Mouse (Mus musculus): ENCODE data around the gene Lcn4.

Lcn4 gene

DNA sequence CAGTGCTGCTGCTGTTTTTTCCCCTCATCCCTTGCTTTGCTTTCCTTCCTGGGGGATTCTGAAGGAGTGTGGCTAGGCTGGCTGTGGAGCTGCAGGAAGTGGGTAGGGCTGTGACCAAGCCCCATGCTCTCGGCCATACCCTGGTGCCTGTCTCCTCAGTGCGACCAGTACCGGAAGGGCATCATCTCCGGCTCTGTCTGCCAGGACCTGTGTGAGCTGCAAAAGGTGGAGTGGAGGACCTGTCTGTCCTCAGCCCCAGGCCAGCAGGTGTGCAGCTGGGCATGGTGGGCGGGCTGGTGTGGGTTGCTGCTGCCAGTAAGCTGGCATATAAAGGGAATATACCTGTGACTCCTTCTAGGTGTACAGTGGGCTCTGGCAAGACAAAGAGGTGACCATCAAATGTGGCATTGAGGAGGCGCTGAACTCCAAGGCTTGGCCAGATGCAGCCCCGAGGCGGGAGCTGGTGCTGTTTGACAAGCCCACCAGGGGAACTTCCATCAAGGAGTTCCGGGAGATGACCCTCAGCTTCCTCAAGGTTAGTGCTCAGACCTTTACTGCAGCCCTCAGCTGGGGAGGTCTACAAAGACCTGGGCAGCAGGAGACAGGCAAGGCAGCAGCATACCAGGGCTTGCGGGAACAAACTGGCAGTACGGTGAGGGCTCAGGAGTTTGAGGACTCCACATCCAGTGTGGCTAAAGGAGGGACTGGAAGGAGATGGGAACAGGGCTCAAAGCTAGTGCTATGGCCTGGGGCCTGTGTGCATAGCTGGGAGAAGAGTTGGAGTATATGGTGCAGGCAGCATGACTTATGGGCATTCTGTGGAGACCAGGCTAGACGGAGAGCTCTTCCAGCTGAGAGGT lies 36.2 kb downstream of the Lcn4 start:
- in situ Hi-C loops (cut with MboI, MseI), result no loop called here

DNA sequence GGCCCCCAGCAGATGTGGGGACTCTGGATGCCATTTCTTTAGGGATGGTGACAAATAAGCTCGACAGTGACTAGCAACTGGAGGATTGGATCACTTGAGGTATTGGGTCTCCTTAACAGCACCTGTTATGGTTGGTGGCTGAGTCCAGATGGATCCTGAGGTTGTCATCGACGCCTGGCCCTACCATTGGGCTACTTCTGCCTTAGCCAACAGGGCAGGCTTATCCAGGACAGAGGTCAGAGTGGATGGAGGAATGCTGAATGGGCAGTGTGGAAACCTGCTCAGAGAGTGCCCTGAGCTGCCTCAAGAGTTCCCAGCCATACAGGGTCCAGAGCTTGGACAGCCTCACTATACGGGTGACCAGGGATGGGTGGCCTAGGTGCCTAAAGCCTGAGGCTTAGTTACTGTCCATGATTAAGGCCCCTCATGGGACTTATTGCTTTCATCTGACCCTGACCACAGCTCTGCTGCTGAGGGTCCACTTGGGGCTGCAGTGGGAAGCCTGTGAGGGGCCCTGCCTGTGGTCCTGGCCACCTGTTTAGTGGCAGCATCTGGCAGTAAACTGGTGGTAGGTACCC lies 37.0 kb downstream of the Lcn4 start:
- in situ Hi-C loops (cut with MboI, MseI), result no loop called here

DNA sequence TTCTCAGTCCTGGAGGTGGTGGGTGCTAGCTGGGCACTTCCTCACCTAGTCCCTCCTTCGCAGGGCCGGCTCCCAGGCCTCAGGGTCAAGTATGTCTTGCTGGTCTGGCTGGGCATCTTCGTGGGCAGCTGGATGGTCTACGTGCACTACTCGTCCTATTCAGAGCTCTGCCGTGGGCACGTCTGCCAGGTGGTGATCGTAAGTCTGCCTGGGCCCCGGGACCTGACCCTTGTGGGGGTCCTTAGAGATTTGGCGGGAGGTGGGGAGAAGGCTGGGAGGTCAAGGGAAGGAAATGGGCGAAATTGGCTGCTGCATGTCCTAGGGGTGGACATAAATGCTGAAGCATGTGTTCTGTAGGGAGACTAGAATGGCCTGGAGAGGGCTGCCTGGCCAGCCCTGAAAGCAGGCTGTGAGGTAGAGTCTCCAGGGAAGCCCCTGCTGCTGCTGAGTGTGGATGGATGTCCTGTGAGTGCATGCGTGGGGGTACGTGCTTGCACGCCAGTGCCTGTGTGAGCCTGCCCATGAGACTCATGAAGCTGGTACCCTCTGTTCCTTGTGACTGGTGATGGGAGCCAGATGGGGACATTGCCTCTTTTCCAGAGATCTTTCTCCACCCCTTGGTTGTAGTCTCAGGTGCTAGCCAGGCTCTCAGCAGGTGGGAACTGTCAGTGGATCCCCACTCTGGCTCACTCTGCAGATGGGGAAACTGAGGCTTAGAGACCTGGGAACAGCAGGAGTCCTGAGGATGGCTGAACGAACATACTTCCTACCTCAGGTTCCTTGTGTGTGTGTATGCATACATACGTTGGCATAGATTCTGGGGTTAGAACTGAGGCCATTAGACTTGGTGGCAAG lies 38.3 kb downstream of the Lcn4 start:
- in situ Hi-C loops (cut with MboI, MseI), result no loop called here

DNA sequence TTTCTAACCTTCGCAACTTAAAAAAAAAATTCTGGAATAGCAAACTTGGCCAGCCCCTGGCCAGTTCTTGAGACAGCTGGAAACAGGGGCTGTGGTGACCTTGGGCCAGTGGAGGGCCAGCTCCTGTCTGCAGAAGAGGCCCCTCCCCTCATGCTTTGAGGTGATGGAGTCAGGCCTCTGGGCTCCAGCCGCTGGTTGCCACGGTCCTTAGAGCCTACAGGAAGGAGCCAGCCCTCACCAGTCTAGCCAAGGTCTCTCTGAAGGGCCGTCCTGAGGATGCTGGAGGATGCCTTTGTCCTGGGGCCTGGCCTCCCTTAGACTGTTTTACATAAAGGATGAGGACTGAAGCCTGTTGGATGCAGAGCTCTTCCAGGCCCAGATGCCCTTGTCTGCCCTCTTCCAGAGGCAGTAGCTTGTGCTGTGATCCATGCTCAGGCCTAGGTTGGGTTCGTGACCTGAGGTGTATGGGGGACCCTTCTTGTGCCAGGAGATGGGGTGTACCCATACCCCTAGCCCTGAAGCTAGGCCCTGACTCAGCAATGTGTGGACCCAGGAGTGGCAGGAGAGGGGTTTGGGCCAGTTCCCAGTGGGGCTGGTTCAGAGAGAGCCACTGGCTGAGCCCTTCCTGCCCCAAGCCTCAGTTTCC lies 42.2 kb downstream of the Lcn4 start:
- in situ Hi-C loops (cut with MboI, MseI), result no loop called here

DNA sequence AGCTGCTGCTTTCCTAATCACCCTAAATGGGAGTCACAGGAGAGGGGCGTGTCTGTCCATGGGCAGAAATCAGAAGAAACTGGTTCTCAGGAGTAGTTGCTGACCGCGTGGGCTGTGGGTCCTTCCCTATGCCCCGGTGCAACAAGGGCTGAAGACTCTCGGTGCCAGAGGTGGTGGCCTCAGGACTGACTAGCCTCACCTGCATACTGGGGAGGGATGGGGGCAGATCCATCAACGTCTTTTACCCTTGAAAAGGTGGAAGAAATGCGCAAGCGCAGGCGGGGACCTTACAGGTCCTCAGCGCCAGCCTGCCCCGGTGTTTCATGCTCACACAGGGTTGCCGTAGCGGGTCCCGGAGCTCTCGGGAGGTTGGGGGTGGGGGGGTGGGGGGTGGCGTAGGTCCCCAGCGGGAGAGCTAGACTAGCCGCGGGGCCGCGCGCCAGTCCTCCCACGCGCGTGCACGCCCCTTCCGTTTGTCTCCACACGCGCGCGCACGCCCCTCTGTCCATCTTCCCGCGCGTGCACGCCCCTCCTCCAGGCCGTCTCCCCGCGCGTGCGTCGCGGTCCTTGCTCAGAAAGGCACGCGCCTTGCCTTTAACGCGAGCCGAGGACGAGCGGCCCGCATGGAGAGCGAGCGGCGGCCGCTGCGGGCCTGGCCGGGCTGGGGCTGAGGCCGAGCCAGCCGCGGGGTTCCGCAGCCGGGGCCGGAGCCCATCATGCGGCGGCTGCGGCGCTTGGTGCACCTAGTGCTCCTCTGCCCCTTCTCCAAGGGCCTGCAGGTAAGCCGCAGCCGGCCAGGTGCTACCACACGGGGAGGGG lies 43.0 kb downstream of the Lcn4 start, which contains the start of gene Fam69b:
Gene Fam69b, plus strand, starts transcription at position 537 of the 819 bp plus-strand sequence.
- in situ Hi-C loops (cut with MboI, MseI), result no loop called here

DNA sequence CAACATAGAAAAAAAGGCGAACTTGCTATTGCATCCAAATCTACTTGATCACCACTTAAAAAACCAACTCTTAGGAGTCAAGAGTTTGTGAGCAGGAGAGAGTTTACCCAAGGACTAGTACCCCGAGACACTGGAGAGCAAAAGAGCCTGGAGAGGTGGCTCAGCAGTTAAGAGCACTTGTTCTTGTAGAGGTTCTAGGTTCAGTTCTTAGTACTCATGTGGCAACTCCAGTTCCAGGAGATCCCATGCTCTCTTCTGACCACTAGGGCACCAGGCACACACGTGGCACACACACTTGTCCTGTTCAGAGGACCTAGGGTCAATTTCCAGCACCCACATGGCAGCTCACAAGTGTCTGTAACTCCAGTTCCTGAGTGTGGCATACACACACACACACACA lies 45.0 kb downstream of the Lcn4 start:
- in situ Hi-C loops (cut with MboI, MseI), result no loop called here

DNA sequence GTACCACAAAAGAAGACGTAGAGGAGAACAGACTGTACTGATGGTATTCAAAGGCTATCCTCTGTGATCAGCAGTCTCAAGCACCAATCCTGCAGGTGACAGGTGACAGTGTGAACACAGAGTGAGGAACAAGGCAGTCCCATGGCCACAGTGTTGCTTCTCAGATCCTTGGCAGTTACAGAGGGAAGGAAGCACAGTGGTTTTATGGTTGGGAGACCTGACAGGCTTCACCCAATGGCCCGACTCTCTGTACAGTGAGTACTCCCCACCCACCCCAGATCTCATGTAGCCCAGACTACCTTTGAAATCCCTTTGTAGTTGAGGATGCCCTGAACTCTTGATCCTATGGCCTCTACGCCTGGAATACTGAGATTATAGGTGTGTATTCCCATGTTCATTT lies 45.7 kb downstream of the Lcn4 start:
- in situ Hi-C loops (cut with MboI, MseI), result no loop called here

DNA sequence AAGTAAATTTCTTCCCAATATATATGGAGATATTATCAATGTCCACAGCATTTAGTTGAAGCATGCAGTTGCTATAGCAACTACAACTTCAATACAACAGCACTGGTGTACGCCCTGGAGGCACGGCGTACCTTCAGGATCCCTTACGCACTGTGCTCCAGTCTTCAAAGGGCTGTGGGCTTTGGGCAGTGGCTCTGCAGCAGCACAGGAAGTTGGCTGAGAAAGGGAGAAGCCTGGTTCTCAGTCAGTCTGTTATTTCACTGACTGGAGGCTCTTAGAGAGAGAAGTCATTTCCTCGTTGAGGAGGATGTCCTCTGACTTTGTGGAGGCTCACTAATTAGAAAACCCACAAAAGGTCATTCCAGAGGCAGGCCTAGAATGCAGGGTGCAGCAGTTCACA lies 48.1 kb downstream of the Lcn4 start:
- in situ Hi-C loops (cut with MboI, MseI), result no loop called here

DNA sequence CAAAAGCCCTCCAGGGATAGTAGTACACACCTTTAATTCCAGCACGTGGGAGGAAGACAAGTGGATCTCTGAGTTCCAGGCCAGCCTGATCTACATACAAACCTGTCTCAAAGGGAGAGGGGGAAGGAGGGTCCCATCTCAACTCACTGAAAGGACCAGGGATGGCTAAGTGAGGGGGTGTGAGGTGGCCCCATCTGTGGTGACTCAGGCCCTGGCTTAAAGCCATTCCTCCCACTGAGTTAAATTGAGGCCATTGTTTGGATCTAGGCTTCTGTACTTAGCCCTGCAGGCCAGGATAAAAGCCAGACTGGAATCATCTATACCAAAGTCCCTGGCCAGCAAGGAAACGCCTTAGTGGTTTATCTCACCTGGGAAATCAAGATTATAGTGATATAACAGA lies 49.8 kb downstream of the Lcn4 start:
- in situ Hi-C loops (cut with MboI, MseI), result no loop called here

DNA sequence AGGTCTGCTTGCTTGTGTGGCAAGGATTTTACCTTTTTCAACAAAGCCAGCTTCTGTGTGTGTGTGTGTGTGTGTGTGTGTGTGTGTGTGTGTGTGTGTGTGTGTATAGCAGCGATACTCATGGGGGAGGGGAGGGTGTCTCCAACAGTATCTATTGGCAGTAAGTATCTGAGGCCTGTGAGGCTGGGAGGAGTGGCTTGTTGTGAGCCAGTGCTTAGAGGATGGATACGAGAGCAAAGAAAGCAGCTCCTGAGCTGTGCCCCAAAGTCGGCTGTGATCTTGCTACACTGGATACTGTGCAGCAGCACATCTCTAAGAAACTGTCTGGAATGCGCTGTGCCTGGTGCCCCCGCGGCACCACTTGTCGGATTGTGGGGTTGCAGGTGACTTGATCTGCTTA lies 53.2 kb downstream of the Lcn4 start:
- in situ Hi-C loops (cut with MboI, MseI), result no loop called here

Measured in T-helper 1 cell (primary cell).